Mouse (Mus musculus): ENCODE data around the gene Swi5. TPM values are rescaled to one million over a fixed set of nuclear protein-coding genes. Genes with fewer than 3 reads are reported as not detected.
"Not testable (repeated sequence)": the region's sequence is repeated elsewhere in the genome, so short reads cannot be mapped to it uniquely, and the experiment has no call there.

Swi5 gene
- polyA plus RNA-seq, 1 experiment from 2014 or later = 286 TPM

DNA sequence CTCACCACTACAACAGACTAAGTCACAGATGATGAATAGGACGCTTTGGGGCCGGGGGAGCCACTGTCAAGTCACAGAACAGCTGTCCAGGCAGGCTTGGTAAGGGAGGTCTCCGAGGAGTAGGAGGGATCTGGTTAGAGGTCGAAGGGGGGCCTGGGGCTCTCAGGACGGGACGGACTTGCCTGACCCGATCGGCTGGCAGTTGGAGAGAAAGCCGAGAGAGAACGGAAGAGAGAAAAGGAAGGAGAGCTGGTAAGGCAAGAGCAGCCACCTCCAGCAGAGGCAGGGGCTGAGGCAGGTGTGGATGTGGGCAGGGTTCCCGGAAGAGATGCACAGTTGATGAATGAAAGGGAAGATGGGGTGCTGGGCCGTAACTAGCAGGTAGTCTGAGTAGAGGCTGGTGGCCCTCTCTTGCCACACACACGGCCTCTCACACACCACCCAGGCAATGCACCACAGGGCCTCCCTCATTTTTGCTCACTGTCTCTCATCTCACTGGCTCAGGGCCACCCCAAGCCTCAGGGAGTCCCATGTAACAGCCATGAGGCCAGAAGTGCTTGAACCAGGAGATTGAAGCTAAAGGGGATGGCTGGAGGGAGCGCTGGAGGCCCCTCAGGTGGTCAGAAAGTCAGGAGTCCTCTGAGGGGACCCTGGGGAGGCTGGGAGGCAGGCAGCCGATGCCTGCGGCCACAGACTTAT is 21.1 kb upstream of the Swi5 start:
- 90% methylated on average over 16 of the region's 16 CpGs for WGBS
- H3K36me3 ChIP-seq = peaks cover 58% of the 10 kb centered on the region

GRCm38 (mm10) chr2:32307941-32308760 is 20.3 kb upstream of the Swi5 start:
- peaks cover 28% of the 10 kb centered on the region for H3K4me1 ChIP-seq
- ATAC-seq (ENCODE audit: extremely low read depth, insufficient number of reproducible peaks, low FRiP score, low TSS enrichment) = no peak
- H3K36me3 ChIP-seq = peaks cover 67% of the 10 kb centered on the region
- no peak overlapping the region for H3K4me3 ChIP-seq
- no peak overlapping the region for H3K27ac ChIP-seq (replicated peaks)
- WGBS = 44% methylated on average over 8 of the region's 8 CpGs
- H3K9ac ChIP-seq = no peak overlapping the region
- peaks cover 17% of the 10 kb centered on the region for H3K27me3 ChIP-seq (replicated peaks)
- no peak overlapping the region for H3K4me2 ChIP-seq
- H3K9me3 ChIP-seq = no peaks in the 10 kb centered on the region

More for the DNA sequence above, 21.1 kb upstream of the Swi5 start:
- Histone ChIP-seq H3K4me1 (peaks cover 28% of the 10 kb centered on the region), H3K4me3 (no peak overlapping the region), H3K27me3 (replicated peaks) (peaks cover 20% of the 10 kb centered on the region), H3K4me2 (no peak overlapping the region), H3K27ac (replicated peaks) (no peak overlapping the region), H3K9me3 (no peaks in the 10 kb centered on the region), H3K9ac (no peak overlapping the region)
- ATAC-seq (ENCODE audit: extremely low read depth, insufficient number of reproducible peaks, low FRiP score, low TSS enrichment) = no peak

GRCm38 (mm10) chr2:32307247-32307798 is 19.4 kb upstream of the Swi5 start:
- no peak overlapping the region for H3K9ac ChIP-seq
- H3K9me3 ChIP-seq = no peaks in the 10 kb centered on the region
- H3K4me3 ChIP-seq = no peak overlapping the region
- H3K27me3 ChIP-seq (replicated peaks) = peaks cover 17% of the 10 kb centered on the region
- H3K4me2 ChIP-seq = no peak overlapping the region
- H3K4me1 ChIP-seq = peaks cover 23% of the 10 kb centered on the region
- WGBS = 74% methylated on average over 6 of the region's 6 CpGs
- H3K36me3 ChIP-seq = peaks cover 75% of the 10 kb centered on the region
- ATAC-seq (ENCODE audit: extremely low read depth, insufficient number of reproducible peaks, low FRiP score, low TSS enrichment) = no peak
- H3K27ac ChIP-seq (replicated peaks) = no peak overlapping the region

- WGBS = 80% methylated on average over 9 of the region's 9 CpGs
- H3K9me3 ChIP-seq = no peaks in the 10 kb centered on the region
- H3K4me3 ChIP-seq = no peak overlapping the region
- H3K4me1 ChIP-seq = peaks cover 12% of the 10 kb centered on the region
- peaks cover 13% of the 10 kb centered on the region for H3K27me3 ChIP-seq (replicated peaks)
- no peak for ATAC-seq (ENCODE audit: extremely low read depth, insufficient number of reproducible peaks, low FRiP score, low TSS enrichment)
- H3K27ac ChIP-seq (replicated peaks) = no peak overlapping the region
- no peak overlapping the region for H3K4me2 ChIP-seq
- H3K36me3 ChIP-seq = peaks cover 86% of the 10 kb centered on the region
- H3K9ac ChIP-seq = no peak overlapping the region
These were observed 18.3 kb upstream of the Swi5 start for GRCm38 (mm10) chr2:32306176-32306575.

- Histone ChIP-seq H3K4me3 (no peak overlapping the region), H3K9ac (no peak overlapping the region), H3K4me1 (peaks cover 9% of the 10 kb centered on the region; the same call in 1 of the 2 replicates), H3K4me2 (no peak overlapping the region), H3K36me3 (peaks cover 92% of the 10 kb centered on the region), H3K27me3 (replicated peaks) (peaks cover 9% of the 10 kb centered on the region; the same call in 1 of the 2 replicates), H3K9me3 (no peaks in the 10 kb centered on the region), H3K27ac (replicated peaks) (no peak overlapping the region)
- ATAC-seq (ENCODE audit: extremely low read depth, insufficient number of reproducible peaks, low FRiP score, low TSS enrichment) = no peak
- 84% methylated on average over 5 of the region's 5 CpGs for WGBS
These were observed 17.8 kb upstream of the Swi5 start for GRCm38 (mm10) chr2:32305668-32306067.

- Histone ChIP-seq H3K4me1 (no peaks in the 10 kb centered on the region), H3K27ac (replicated peaks) (no peak overlapping the region), H3K27me3 (replicated peaks) (no peaks in the 10 kb centered on the region), H3K4me2 (no peak overlapping the region), H3K9ac (no peak overlapping the region), H3K4me3 (no peak overlapping the region), H3K9me3 (no peaks in the 10 kb centered on the region), H3K36me3 (peaks cover 100% of the 10 kb centered on the region)
- WGBS = 55% methylated on average over 8 of the region's 8 CpGs
- ATAC-seq (ENCODE audit: extremely low read depth, insufficient number of reproducible peaks, low FRiP score, low TSS enrichment) = no peak
These were observed 16.4 kb upstream of the Swi5 start for GRCm38 (mm10) chr2:32304145-32304832.

GRCm38 (mm10) chr2:32302952-32303351 is 15.1 kb upstream of the Swi5 start:
- no peak for ATAC-seq (ENCODE audit: extremely low read depth, insufficient number of reproducible peaks, low FRiP score, low TSS enrichment)
- 84% methylated on average over 10 of the region's 10 CpGs for WGBS

DNA sequence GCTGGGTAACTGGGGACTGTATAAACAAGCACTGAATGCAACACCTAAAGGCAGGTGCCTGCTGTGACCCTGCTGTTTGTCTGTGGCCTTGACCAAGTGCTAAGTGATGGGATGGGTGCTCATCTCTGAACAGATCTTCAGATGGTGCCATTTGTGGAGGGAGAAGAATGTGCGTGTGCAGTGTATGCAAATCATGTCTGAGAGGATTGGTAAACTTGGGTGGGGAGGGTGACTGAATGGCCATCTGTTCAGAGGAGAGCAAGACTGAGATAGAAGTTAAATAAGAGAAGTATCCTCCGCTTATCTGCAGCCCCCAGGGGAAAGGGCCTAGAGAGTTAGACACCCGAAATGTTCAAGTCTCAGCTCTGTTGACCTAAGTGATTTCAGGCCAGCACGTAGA is 11.6 kb upstream of the Swi5 start:
- Histone ChIP-seq H3K9me3 (no peaks in the 10 kb centered on the region), H3K4me1 (peaks cover 3% of the 10 kb centered on the region; the same call in 1 of the 2 replicates), H3K27ac (replicated peaks) (no peak overlapping the region), H3K4me2 (no peak overlapping the region), H3K36me3 (peaks cover 99% of the 10 kb centered on the region), H3K9ac (no peak overlapping the region), H3K27me3 (replicated peaks) (no peaks in the 10 kb centered on the region), H3K4me3 (no peak overlapping the region)
- WGBS = 88% methylated on average over 4 of the region's 4 CpGs
- no peak for ATAC-seq (ENCODE audit: extremely low read depth, insufficient number of reproducible peaks, low FRiP score, low TSS enrichment)

More at GRCm38 (mm10) chr2:32302952-32303351, 15.1 kb upstream of the Swi5 start:
- no peaks in the 10 kb centered on the region for H3K9me3 ChIP-seq
- no peaks in the 10 kb centered on the region for H3K27me3 ChIP-seq (replicated peaks)
- no peak overlapping the region for H3K4me3 ChIP-seq
- no peak overlapping the region for H3K27ac ChIP-seq (replicated peaks)
- H3K4me1 ChIP-seq = no peaks in the 10 kb centered on the region
- no peak overlapping the region for H3K9ac ChIP-seq
- peaks cover 100% of the 10 kb centered on the region for H3K36me3 ChIP-seq
- no peak overlapping the region for H3K4me2 ChIP-seq

DNA sequence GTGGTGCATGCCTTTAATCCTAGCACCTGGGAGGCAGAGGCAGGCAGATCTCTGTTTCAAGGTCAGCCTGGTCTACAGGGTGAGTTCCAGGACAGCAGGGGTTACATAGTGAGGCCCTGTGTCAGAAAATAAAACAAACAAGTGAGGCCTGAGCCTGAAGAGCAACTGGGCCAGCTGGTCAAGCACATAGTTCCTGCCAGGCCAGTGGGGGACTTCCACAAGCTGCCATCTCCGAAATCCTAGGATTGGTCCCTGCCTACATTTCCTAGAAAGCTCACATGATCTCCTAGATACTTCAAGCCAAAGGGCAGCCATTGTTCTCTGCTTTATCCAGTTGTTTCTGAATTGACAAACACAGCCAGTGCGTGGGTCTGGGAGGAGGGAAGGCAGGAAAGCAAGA is 8.0 kb upstream of the Swi5 start:
- 76% methylated on average over 2 of the region's 2 CpGs for WGBS
- H3K4me3 ChIP-seq; H3K27ac ChIP-seq (replicated peaks); H3K27me3 ChIP-seq (replicated peaks); H3K9me3 ChIP-seq; H3K9ac ChIP-seq; H3K4me2 ChIP-seq; ATAC-seq (ENCODE audit: extremely low read depth, insufficient number of reproducible peaks, low FRiP score, low TSS enrichment): not testable (repeated sequence)
- Histone ChIP-seq H3K4me1 (peaks cover 17% of the 10 kb centered on the region), H3K36me3 (peaks cover 88% of the 10 kb centered on the region)

GRCm38 (mm10) chr2:32295285-32295684 is 7.4 kb upstream of the Swi5 start:
- H3K4me1 ChIP-seq = peaks cover 17% of the 10 kb centered on the region
- H3K27ac ChIP-seq (replicated peaks) = no peak overlapping the region
- no peaks in the 10 kb centered on the region for H3K9me3 ChIP-seq
- 79% methylated on average over 3 of the region's 3 CpGs for WGBS
- no peak overlapping the region for H3K4me3 ChIP-seq
- no peak overlapping the region for H3K9ac ChIP-seq
- no peaks in the 10 kb centered on the region for H3K27me3 ChIP-seq (replicated peaks)
- no peak for ATAC-seq (ENCODE audit: extremely low read depth, insufficient number of reproducible peaks, low FRiP score, low TSS enrichment)
- H3K36me3 ChIP-seq = peaks cover 82% of the 10 kb centered on the region
- no peak overlapping the region for H3K4me2 ChIP-seq

DNA sequence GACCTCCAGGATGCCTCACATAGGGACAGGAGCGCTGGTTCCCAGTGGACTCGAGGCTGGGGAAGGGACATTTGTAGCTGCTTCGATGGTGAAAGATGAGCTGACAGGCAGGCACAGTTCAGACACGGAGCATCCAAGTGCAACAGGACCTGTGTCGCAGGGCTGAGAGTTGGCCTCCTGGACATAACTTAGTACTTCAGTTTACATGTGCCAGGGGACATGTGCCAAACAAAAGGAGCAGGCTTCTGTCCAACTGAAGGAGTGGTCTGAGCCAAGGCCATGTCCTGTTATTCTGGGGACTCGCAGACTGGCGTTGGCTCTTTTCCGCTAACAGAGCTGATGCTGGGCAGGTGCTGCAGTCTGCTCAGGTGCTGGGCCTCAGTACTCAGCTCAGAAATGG is 6.5 kb upstream of the Swi5 start:
- Histone ChIP-seq H3K27me3 (replicated peaks) (no peaks in the 10 kb centered on the region), H3K9me3 (no peaks in the 10 kb centered on the region), H3K4me2 (no peak overlapping the region), H3K4me3 (no peak overlapping the region), H3K4me1 (peaks cover 20% of the 10 kb centered on the region), H3K36me3 (peaks cover 73% of the 10 kb centered on the region), H3K9ac (no peak overlapping the region), H3K27ac (replicated peaks) (no peak overlapping the region)
- ATAC-seq (ENCODE audit: extremely low read depth, insufficient number of reproducible peaks, low FRiP score, low TSS enrichment) = no peak
- 72% methylated on average over 8 of the region's 8 CpGs for WGBS
